Mouse (Mus musculus) thymus, adult 2 months (tissue): ENCODE results near the gene Pcgf1. TPM values are rescaled to one million over a fixed set of nuclear protein-coding genes. Genes with fewer than 3 reads are reported as not detected.

Experiments
- DNase-seq: peaks from one replicate; pipeline ENCODE4 v3.0.0; 2021
- H3K27ac ChIP-seq: fragments of 200-500 bp; 2 replicates; pipeline ENCODE4 v1.5.1; 2012; ENCODE audit warnings: low read length, control low read depth; ENCODE audit not compliant: control insufficient read depth, insufficient read depth
- H3K27me3 ChIP-seq: fragments of 200-500 bp; 2 replicates; pipeline ENCODE4 v1.6.1; 2012; ENCODE audit warnings: mild to moderate bottlenecking, low read length, moderate library complexity, mixed read lengths; ENCODE audit not compliant: control insufficient read depth, insufficient read depth
- H3K36me3 ChIP-seq: fragments of 200-500 bp; 2 replicates; pipeline ENCODE4 v1.6.1; 2012; ENCODE audit warnings: mild to moderate bottlenecking, low read length, moderate library complexity; ENCODE audit not compliant: control insufficient read depth, insufficient read depth
- H3K4me1 ChIP-seq: fragments of 200-500 bp; replicated peaks from 2 replicates; pipeline ENCODE4 v1.6.1; 2012; ENCODE audit warnings: low read length; ENCODE audit not compliant: control insufficient read depth, insufficient read depth
- H3K4me3 ChIP-seq: fragments of 200-500 bp; 2 replicates; pipeline ENCODE4 v1.5.1; 2012; ENCODE audit warnings: mild to moderate bottlenecking, low read length, control low read depth, moderate library complexity; ENCODE audit not compliant: control insufficient read depth, insufficient read depth
- CTCF ChIP-seq: fragments of 200-500 bp; IDR thresholded peaks from 2 replicates; pipeline ENCODE4 v1.5.1; 2012; ENCODE audit warnings: mild to moderate bottlenecking, control low read depth, low read length, moderate library complexity, borderline replicate concordance; ENCODE audit not compliant: control insufficient read depth, poor library complexity, insufficient read depth; ENCODE audit errors: extremely low read depth
- POLR2A ChIP-seq: fragments of 200-500 bp; IDR thresholded peaks from 2 replicates; pipeline ENCODE4 v1.6.1; 2012; ENCODE audit warnings: mild to moderate bottlenecking, low read length, control low read depth, moderate library complexity; ENCODE audit not compliant: control insufficient read depth, poor library complexity, insufficient read depth; ENCODE audit errors: extremely low read depth
- WGBS: fragments of 180-500 bp; shearing (Covaris S2); methylation state at CpG from one replicate; pipeline ENCODE4 v1.1.7; 2018; 5-methylcytosine and 5-hydroxymethylcytosine counted together
- polyA plus RNA-seq: library from polyadenylated mRNA; depleted of rRNA; stranded (reverse); fragments of >200 nt; gene quantifications from 2 replicates; pipeline ENCODE4 v1.2.3, GENCODE M21; 2012; rRNA removed

Pcgf1 gene
- polyA plus RNA-seq, 1 experiment = 25.5 TPM

- Histone ChIP-seq H3K27ac (no peak overlapping the region), H3K4me3 (no peak overlapping the region)
- WGBS = 95% methylated on average over 5 of the region's 5 CpGs
These were observed 45.3 kb downstream of the Pcgf1 start for GRCm38 (mm10) chr6:83122961-83123360.

DNA sequence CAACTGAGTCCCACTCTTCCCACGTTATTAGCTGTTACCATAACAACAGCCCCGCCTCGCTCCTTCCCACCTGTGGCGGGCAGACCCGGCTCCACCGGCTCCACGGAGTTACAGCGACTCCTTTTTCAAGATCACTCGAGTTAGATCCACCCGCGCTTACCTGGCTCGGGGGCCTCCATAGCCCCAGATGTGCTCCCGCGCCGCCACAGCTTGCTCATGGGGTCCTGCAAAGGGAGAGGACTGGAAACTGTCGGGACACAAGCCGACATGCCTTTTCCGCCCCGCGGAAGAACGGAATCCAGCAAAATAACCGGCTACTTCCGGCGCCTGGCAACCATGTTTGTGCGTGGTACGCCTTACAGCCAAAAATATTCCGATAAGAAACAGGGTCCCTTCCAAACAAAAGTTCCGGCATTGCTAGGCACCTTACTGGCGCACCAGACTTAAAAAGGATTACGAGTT, 47.2 kb downstream of the Pcgf1 start:
- peak; percentile 90 for DNase-seq
- H3K4me3 ChIP-seq = peak overlapping the region; percentile 99
- H3K27ac ChIP-seq = no peak overlapping the region
- no peaks in the 10 kb centered on the region for H3K36me3 ChIP-seq
- TF ChIP-seq CTCF (0 out of 2 replicates have a peak, but pooled peaks have one; percentile 40), POLR2A (0 out of 2 replicates have a peak, but pooled peaks have one; percentile 18)
- peaks cover 21% of the 10 kb centered on the region for H3K4me1 ChIP-seq
- WGBS = under 1% methylated on average over 30 of the region's 30 CpGs
- no peaks in the 10 kb centered on the region for H3K27me3 ChIP-seq

More at GRCm38 (mm10) chr6:83122961-83123360, 45.3 kb downstream of the Pcgf1 start:
- no peaks in the 10 kb centered on the region for H3K36me3 ChIP-seq
- TF ChIP-seq POLR2A (no peak), CTCF (no peak)
- peaks cover 30% of the 10 kb centered on the region for H3K4me1 ChIP-seq
- H3K27me3 ChIP-seq = no peaks in the 10 kb centered on the region
- DNase-seq = no peak

DNA sequence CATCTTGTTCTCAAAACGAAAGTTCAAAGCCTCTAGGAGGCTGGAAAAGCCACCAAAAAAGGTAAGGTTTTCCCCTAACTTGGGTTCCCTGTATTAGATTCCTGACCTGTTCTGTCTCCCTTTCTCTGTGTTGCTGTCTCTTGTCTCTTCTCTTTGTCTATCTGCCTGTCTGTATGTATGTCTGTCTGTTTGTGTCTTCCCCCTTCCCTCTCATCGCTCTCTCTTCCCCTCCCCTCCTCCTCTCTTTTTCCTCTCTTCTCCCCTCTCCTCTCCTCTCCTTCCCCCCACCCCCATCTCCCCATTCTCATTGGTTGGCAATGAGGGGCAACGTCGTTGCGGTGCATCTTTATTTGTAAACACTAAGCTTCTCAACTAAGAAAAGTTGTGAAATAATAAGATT, 47.7 kb downstream of the Pcgf1 start, which contains the start of gene Ino80b:
Ino80b (minus strand) TSS at position 101 of the 400 bp plus-strand sequence.
- DNase-seq = no peak
- Histone ChIP-seq H3K4me3 (peak within 1 kb of the TSS; percentile 99), H3K27me3 (no peaks in the 10 kb centered on the region), H3K36me3 (no peaks in the 10 kb centered on the region), H3K4me1 (peaks cover 17% of the 10 kb centered on the region), H3K27ac (no peak within 1 kb of the TSS)
- 45% methylated on average over 5 of the region's 5 CpGs for WGBS
- TF ChIP-seq POLR2A (no peak), CTCF (no peak)

DNA sequence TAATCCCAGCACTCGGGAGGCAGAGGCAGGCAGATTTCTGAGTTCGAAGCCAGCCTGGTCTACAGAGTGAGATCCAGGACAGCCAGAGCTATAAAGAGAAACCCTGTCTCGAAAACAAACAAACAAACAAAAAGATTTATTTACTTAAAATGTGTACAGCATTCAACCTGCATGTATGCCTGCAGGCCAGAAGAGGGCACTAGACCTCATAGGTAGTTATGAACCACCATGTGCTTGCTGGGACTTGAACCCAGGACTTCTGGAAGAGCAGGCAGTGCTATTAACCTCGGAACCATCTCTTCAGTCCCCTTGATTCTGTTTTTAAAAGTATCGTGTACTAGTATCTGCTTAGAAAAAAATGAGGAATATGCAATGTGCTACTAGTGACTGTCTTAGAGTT, 49.8 kb downstream of the Pcgf1 start:
- H3K36me3 ChIP-seq = no peaks in the 10 kb centered on the region
- H3K27ac ChIP-seq = no peak overlapping the region
- no peak overlapping the region for H3K4me3 ChIP-seq
- DNase-seq = no peak
- H3K4me1 ChIP-seq = peaks cover 9% of the 10 kb centered on the region
- H3K27me3 ChIP-seq = no peaks in the 10 kb centered on the region
- 97% methylated on average over 5 of the region's 5 CpGs for WGBS
- TF ChIP-seq POLR2A (no peak), CTCF (no peak)

Other genes starting within 250 kb of the Pcgf1 start
- gene Sema4f, start 138.1 kb upstream of the Pcgf1 start, polyA plus RNA-seq = 3.0 and 3.3 TPM in 2 replicates
- gene M1ap, start 131.0 kb upstream of the Pcgf1 start, polyA plus RNA-seq = 0.58 and 1.3 TPM in 2 replicates
- 19.9 and 21.9 TPM in 2 replicates for gene Dok1, start 44.4 kb upstream of the Pcgf1 start, polyA plus RNA-seq
- gene Loxl3, start 43.7 kb upstream of the Pcgf1 start, polyA plus RNA-seq = 2.8 and 3.1 TPM in 2 replicates
- 867 and 886 TPM in 2 replicates for gene Aup1, start 23.3 kb upstream of the Pcgf1 start, polyA plus RNA-seq
- 64.6 and 66.4 TPM in 2 replicates for gene Htra2, start 22.6 kb upstream of the Pcgf1 start, polyA plus RNA-seq
- 3.6 and 4.4 TPM in 2 replicates for gene Dqx1, start 20.0 kb upstream of the Pcgf1 start, polyA plus RNA-seq
- 0.11 and 0.20 TPM in 2 replicates for gene Tlx2, start 7.6 kb upstream of the Pcgf1 start, polyA plus RNA-seq
- 2.1 and 2.6 TPM in 2 replicates for gene Lbx2, start 8.5 kb downstream of the Pcgf1 start, polyA plus RNA-seq
- gene Ccdc142, start 23.7 kb downstream of the Pcgf1 start, polyA plus RNA-seq = 18.9 and 19.6 TPM in 2 replicates
- gene Gm42688, start 23.7 kb downstream of the Pcgf1 start, polyA plus RNA-seq = 10.2 and 11.9 TPM in 2 replicates
- gene Mrpl53, start 31.2 kb downstream of the Pcgf1 start, polyA plus RNA-seq = 67.2 and 83.6 TPM in 2 replicates
- gene Mogs, start 37.6 kb downstream of the Pcgf1 start, polyA plus RNA-seq = 142 and 143 TPM in 2 replicates
- gene Wbp1, start 43.7 kb downstream of the Pcgf1 start, polyA plus RNA-seq = 227 and 265 TPM in 2 replicates
- gene Ino80b, start 47.6 kb downstream of the Pcgf1 start, polyA plus RNA-seq = 67.2 and 98.6 TPM in 2 replicates
- 40.5 and 41.3 TPM in 2 replicates for gene Rtkn, start 57.6 kb downstream of the Pcgf1 start, polyA plus RNA-seq
- 0.80 and 0.89 TPM in 2 replicates for gene Wdr54, start 78.5 kb downstream of the Pcgf1 start, polyA plus RNA-seq
- 0.19 and 0.38 TPM in 2 replicates for gene 1700003E16Rik, start 78.5 kb downstream of the Pcgf1 start, polyA plus RNA-seq
- 166 and 167 TPM in 2 replicates for gene Dctn1, start 88.1 kb downstream of the Pcgf1 start, polyA plus RNA-seq
- 0.57 and 0.62 TPM in 2 replicates for gene Slc4a5, start 142.0 kb downstream of the Pcgf1 start, polyA plus RNA-seq
- gene Mthfd2, start 248.0 kb downstream of the Pcgf1 start, polyA plus RNA-seq = 15.9 and 16.3 TPM in 2 replicates
- gene Mob1a, start 248.1 kb downstream of the Pcgf1 start, polyA plus RNA-seq = 45.5 and 49.1 TPM in 2 replicates